Mouse (Mus musculus) G1E (cell line): Measurements from ENCODE around the gene Ppp1r14b.

Experiments used
- CTCF ChIP-seq: IDR thresholded peaks from 2 replicates; pipeline ENCODE4 v1.5.1; 2012; ENCODE audit warnings: low read depth, low read length, inconsistent platforms, mixed read lengths
- GATA2 ChIP-seq: IDR thresholded peaks from 2 replicates; pipeline ENCODE4 v1.6.1; 2012; ENCODE audit warnings: low read depth, low read length, inconsistent platforms, borderline replicate concordance
- TAL1 ChIP-seq: conservative IDR thresholded peaks from 2 replicates; pipeline ENCODE4 v1.6.1; 2012; ENCODE audit warnings: low read depth, low read length, inconsistent platforms, mixed read lengths

DNA sequence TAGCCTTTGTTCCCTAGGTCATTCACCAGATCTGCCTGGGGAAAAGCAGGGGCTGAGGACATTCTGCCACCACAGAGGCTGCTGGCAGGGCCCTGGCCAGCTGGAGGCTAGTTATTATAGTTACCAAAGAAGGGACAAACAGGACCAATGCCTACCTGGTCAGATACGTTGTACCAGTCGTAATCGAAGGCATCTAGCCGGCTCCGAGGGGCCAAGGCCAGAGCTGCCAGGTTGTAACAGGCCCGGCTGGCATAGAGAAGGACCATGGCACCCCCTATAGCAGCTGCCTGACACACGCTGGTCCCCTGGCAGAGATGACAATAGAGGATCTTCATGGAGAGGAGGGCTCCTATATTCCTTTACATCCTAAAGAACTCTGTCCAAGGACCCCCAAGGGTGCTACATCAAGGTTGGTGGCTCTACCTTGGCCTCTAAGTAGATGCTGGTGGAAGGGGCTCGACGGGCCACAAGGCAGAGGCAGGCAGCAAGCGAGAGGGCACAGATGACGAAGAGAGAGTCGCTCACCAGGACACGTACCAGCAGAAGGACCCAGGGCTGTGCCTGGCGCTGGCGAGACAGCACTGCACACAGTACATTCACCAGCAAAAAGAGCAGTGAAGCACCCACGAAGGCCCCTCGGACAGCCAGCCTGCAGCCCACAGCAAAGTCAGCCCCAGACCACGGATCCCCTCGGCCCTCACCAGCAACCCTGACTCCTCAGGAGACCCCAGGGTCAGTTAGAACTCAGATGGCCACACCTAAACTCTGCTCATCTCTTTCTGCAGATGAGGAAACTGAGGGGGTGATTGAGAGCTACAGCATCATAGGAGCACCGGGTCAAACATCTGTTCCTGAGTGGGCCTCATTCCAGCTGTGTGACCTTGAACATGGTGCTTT lies 35.4 kb upstream of the Ppp1r14b start:
- TF ChIP-seq CTCF (no peak), TAL1 (no peak), GATA2 (no peak)
